Mouse (Mus musculus) kidney, adult 8-10 months (tissue): ENCODE measurements at regions not wholly inside any gene's neighbourhood (a gene's known extent, or its start where the extent isn't known, plus 50 kb on each side); places are given as distances from the start of the nearest gene placed in this dataset.

Source experiments
- DNase-seq, 2 experiments: peaks; one replicate each; pipeline ENCODE4 v3.0.0; 2022

- DNase-seq: peak in 1 of 2 experiments; percentile 8
Measured at GRCm38 (mm10) chr2:99236968-99237367, 569.9 kb upstream of the Gm10800 start.
